Comparison of ENCODE assay signal across 20 mouse cellular contexts in the genomic region with DNA sequence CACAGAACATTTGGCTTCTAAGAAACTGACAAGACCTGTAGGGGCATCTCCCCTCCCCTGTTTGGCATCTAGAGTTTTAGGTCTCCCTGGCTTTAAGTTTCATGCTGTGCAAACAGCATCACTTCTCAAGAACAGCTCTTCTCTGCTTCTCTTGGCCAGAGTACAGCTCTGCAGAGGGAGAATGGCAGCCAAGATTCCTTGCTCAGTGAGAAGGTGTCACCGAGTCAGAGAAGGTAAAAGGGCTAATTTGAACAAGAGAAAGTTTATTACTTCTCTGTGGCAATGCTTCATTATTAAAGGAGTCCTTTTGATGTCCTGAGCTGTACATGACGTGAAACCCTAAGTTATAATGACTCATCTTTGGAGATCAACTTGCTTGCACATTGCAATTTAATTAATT. TPM values are rescaled to one million over a fixed set of nuclear protein-coding genes. Genes with fewer than 3 reads are reported as not detected.
DNase-seq lines count a peak whose midpoint lies in the region; ATAC-seq and TF ChIP-seq lines count a peak whose summit lies in the region.
"Had no signal": no experiment of that assay in that cellular context is flagged by ENCODE, and none has a peak within 500 bp of the region (broad histone marks: within the 10 kb centered on the region; RNA-seq: fewer than 3 reads in every experiment).

No protein-coding gene starts in this region.

- no peak for TF ChIP-seq POLR2A in embryonic fibroblast, embryonic 13.5 days (IDR thresholded peaks at IDR 0.05; ENCODE audit: low read depth, low read length)

- H3K9me3 ChIP-seq in hindbrain, postnatal 0 days (ENCODE audit: low read length), result no peaks in the 10 kb centered on the region
- no peaks in the 10 kb centered on the region for H3K9me3 ChIP-seq in hindbrain, embryonic 14.5 days (ENCODE audit: control insufficient read depth, low read length)
- H3K9me3 ChIP-seq: embryonic facial prominence, embryonic 12.5 days; forebrain, embryonic 13.5 days; heart, embryonic 10.5 days; hindbrain, embryonic 12.5 days; intestine, embryonic 15.5 days had no signal

- no peaks in the 10 kb centered on the region for H3K4me1 ChIP-seq in hindbrain, postnatal 0 days (ENCODE audit: insufficient read depth, low read length)
- no peaks in the 10 kb centered on the region for H3K4me1 ChIP-seq in hindbrain, embryonic 14.5 days (replicated peaks; ENCODE audit: control insufficient read depth, insufficient read depth, low read length)
- no peaks in the 10 kb centered on the region for H3K4me1 ChIP-seq in embryonic fibroblast, embryonic 13.5 days (ENCODE audit: control insufficient read depth, insufficient read depth, low read length)
- H3K4me1 ChIP-seq: embryonic facial prominence, embryonic 12.5 days; heart, embryonic 10.5 days; hindbrain, embryonic 12.5 days; intestine, embryonic 15.5 days had no signal

- H3K27ac ChIP-seq in hindbrain, postnatal 0 days, result no peak overlapping the region
- no peak overlapping the region for H3K27ac ChIP-seq in hindbrain, embryonic 14.5 days
- peak overlapping the region; percentile 51 for H3K27ac ChIP-seq in embryonic fibroblast, embryonic 13.5 days (ENCODE audit: insufficient read depth, low read length)
- H3K27ac ChIP-seq: embryonic facial prominence, embryonic 12.5 days; forebrain, embryonic 13.5 days; heart, embryonic 10.5 days; hindbrain, embryonic 12.5 days; intestine, embryonic 15.5 days had no signal

- no peak overlapping the region for H3K4me3 ChIP-seq in hindbrain, postnatal 0 days (ENCODE audit: low read length)
- no peak overlapping the region for H3K4me3 ChIP-seq in hindbrain, embryonic 14.5 days (replicated peaks; ENCODE audit: low read length)
- H3K4me3 ChIP-seq in embryonic fibroblast, embryonic 13.5 days (ENCODE audit: insufficient read depth, low read length), result no peak overlapping the region
- H3K4me3 ChIP-seq: embryonic facial prominence, embryonic 12.5 days; forebrain, embryonic 13.5 days; heart, embryonic 10.5 days; hindbrain, embryonic 12.5 days; intestine, embryonic 15.5 days had no signal

- DNase-seq in cerebellum, postnatal 14 days, result peak; percentile 33 to 66
- DNase-seq in cerebellum, adult 11 months, result no peak
- DNase-seq in hindbrain, postnatal 0 days (ENCODE audit: low spot score), result peak; percentile 20
- no peak for DNase-seq in hindbrain, embryonic 14.5 days (ENCODE audit: low spot score)
- peak; percentile 62 for DNase-seq in Muller cell, postnatal 12 days (ENCODE audit: inconsistent ontology term)
- DNase-seq in urinary bladder, adult 18-20 months (ENCODE audit: low spot score in 2 of 2), result no peak
- DNase-seq: adrenal gland, adult 8-10 months; adrenal gland, postnatal 36 days; cerebellum, adult 9-10 months; gastrocnemius, postnatal 10 days; heart, adult 18-20 months; heart, postnatal 10 days; heart, postnatal 4 days; kidney, adult 18-20 months had no signal

- no peak for ATAC-seq in hindbrain, postnatal 0 days
- no peak for ATAC-seq in hindbrain, embryonic 14.5 days (ENCODE audit: low FRiP score)
- ATAC-seq: forebrain, embryonic 13.5 days; intestine, embryonic 15.5 days had no signal

- H3K9ac ChIP-seq in hindbrain, postnatal 0 days (replicated peaks; ENCODE audit: low read length), result no peak overlapping the region
- no peak overlapping the region for H3K9ac ChIP-seq in hindbrain, embryonic 14.5 days
- H3K9ac ChIP-seq: embryonic facial prominence, embryonic 12.5 days; forebrain, embryonic 13.5 days; hindbrain, embryonic 12.5 days; intestine, embryonic 15.5 days had no signal

- no peak for TF ChIP-seq CTCF in hindbrain, postnatal 0 days (IDR thresholded peaks at IDR 0.05; ENCODE audit: low read depth)
- TF ChIP-seq CTCF in embryonic fibroblast, embryonic 13.5 days (IDR thresholded peaks at IDR 0.05; ENCODE audit: borderline replicate concordance, insufficient read depth, low read length), result no peak

- no peak overlapping the region for H3K4me2 ChIP-seq in hindbrain, postnatal 0 days (ENCODE audit: low read depth, low read length)
- H3K4me2 ChIP-seq in hindbrain, embryonic 14.5 days (replicated peaks), result no peak overlapping the region
- H3K4me2 ChIP-seq: embryonic facial prominence, embryonic 12.5 days; forebrain, embryonic 13.5 days; hindbrain, embryonic 12.5 days; intestine, embryonic 15.5 days had no signal

- no peaks in the 10 kb centered on the region for H3K36me3 ChIP-seq in hindbrain, postnatal 0 days (ENCODE audit: insufficient read depth, low read length)
- H3K36me3 ChIP-seq in hindbrain, embryonic 14.5 days (replicated peaks; ENCODE audit: control insufficient read depth, insufficient read depth), result no peaks in the 10 kb centered on the region
- H3K36me3 ChIP-seq: embryonic facial prominence, embryonic 12.5 days; heart, embryonic 10.5 days; hindbrain, embryonic 12.5 days; intestine, embryonic 15.5 days had no signal

- WGBS in hindbrain, postnatal 0 days, result 33% methylated on average over 2 of the region's 2 CpGs
- 60% methylated on average over 2 of the region's 2 CpGs for WGBS in hindbrain, embryonic 14.5 days

- H3K27me3 ChIP-seq in hindbrain, postnatal 0 days (ENCODE audit: insufficient read depth, low read length), result no peaks in the 10 kb centered on the region
- H3K27me3 ChIP-seq in hindbrain, embryonic 14.5 days (ENCODE audit: control insufficient read depth, insufficient read depth, low read length), result no peaks in the 10 kb centered on the region
- H3K27me3 ChIP-seq: embryonic facial prominence, embryonic 12.5 days; forebrain, embryonic 13.5 days; hindbrain, embryonic 12.5 days; intestine, embryonic 15.5 days had no signal

RNA-seq across cellular contexts. Expression of a gene that starts 10.4 kb away (rescaled TPM):
- total RNA-seq in hindbrain, postnatal 0 days (2014; rRNA removed), result 1,090 and 1,101 TPM in 2 replicates
- polyA plus RNA-seq in hindbrain, postnatal 0 days (2015; fragmentation: Nextera tagmentation; extraction: Ambion mirVana), result 278 and 289 TPM in 2 replicates
- 413 and 417 TPM in 2 replicates for polyA plus RNA-seq in hindbrain, embryonic 14.5 days (2014; fragmentation: Nextera tagmentation; extraction: Ambion mirVana)
- polyA plus RNA-seq in embryonic fibroblast, embryonic 13.5 days (2011; ENCODE audit: insufficient read length, low read depth, missing spikeins), result 24.0 and 51.6 TPM in 2 replicates

Comparison
In these comparisons a context has a peak if more than half of its experiments do, and no peak if none do; other contexts are left out.
1. DNase-seq: peak in cerebellum, postnatal 14 days (2 of 2), hindbrain, postnatal 0 days (single experiment) and Muller cell, postnatal 12 days (single experiment); none in cerebellum, adult 11 months (single experiment), hindbrain, embryonic 14.5 days (single experiment) and urinary bladder, adult 18-20 months (0 of 2).